Mouse (Mus musculus) testis, adult 2 months (tissue): ENCODE measurements around the gene Slc25a33. TPM values are rescaled to one million over a fixed set of nuclear protein-coding genes. Genes with fewer than 3 reads are reported as not detected.

Experiments
- H3K27ac ChIP-seq: fragments of 200-500 bp; 2 replicates; pipeline ENCODE4 v1.5.1; 2012; ENCODE audit warnings: low read depth, low read length; ENCODE audit not compliant: control insufficient read depth, insufficient read depth
- H3K27me3 ChIP-seq: fragments of 200-500 bp; 2 replicates; pipeline ENCODE4 v1.6.1; 2012; ENCODE audit warnings: mild to moderate bottlenecking, low read length, moderate library complexity; ENCODE audit not compliant: control insufficient read depth, insufficient read depth
- H3K36me3 ChIP-seq: fragments of 200-500 bp; 2 replicates; pipeline ENCODE4 v1.6.1; 2012; ENCODE audit warnings: mild to moderate bottlenecking, low read length; ENCODE audit not compliant: control insufficient read depth, insufficient read depth
- H3K4me1 ChIP-seq: fragments of 200-500 bp; 2 replicates; pipeline ENCODE4 v1.6.1; 2012; ENCODE audit warnings: low read length; ENCODE audit not compliant: control insufficient read depth, insufficient read depth
- H3K4me3 ChIP-seq: fragments of 200-500 bp; 2 replicates; pipeline ENCODE4 v1.5.1; 2012; ENCODE audit warnings: low read depth, mild to moderate bottlenecking, low read length, moderate library complexity, mixed read lengths; ENCODE audit not compliant: control insufficient read depth
- CTCF ChIP-seq: fragments of 200-500 bp; IDR thresholded peaks from 2 replicates; pipeline ENCODE4 v1.5.1; 2012; ENCODE audit warnings: low read depth, mild to moderate bottlenecking, inconsistent platforms, low read length, moderate library complexity; ENCODE audit not compliant: control insufficient read depth, insufficient read depth, insufficient replicate concordance
- POLR2A ChIP-seq: fragments of 200-500 bp; IDR thresholded peaks from 2 replicates; pipeline ENCODE4 v1.6.1; 2012; ENCODE audit warnings: low read depth, mild to moderate bottlenecking, inconsistent platforms, low read length, moderate library complexity; ENCODE audit not compliant: control insufficient read depth
- polyA plus RNA-seq: library from polyadenylated mRNA; depleted of rRNA; stranded (reverse); fragments of >200 nt; gene quantifications from 2 replicates; pipeline ENCODE4 v1.2.3, GENCODE M21; 2012

Gene Slc25a33
- polyA plus RNA-seq, 1 experiment, result 56.3 TPM

DNA sequence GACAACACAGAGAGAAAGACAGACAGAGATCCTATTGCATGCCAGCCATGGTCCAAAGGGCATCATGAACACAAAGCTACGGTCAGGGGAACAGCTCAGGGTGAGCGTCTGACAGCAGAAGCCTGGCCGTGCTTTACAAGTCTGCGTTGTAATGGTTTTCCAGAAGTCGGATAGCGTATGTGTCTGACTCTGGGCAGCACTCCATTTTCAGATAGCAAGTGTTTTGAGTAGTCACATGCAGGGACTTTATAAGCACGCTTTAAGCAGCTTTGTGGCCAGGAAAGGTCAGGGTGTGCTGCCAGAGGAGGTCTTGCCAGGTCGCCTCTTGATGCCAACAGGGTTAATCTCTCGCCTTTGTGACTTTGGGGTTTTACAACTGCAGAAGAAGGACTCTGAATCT, 10.3 kb upstream of the Slc25a33 start:
- Histone ChIP-seq H3K36me3 (no peaks in the 10 kb centered on the region), H3K4me1 (no peaks in the 10 kb centered on the region), H3K27me3 (no peaks in the 10 kb centered on the region), H3K4me3 (no peak overlapping the region), H3K27ac (no peak overlapping the region)
- no peak for TF ChIP-seq CTCF
- no peak for TF ChIP-seq POLR2A

DNA sequence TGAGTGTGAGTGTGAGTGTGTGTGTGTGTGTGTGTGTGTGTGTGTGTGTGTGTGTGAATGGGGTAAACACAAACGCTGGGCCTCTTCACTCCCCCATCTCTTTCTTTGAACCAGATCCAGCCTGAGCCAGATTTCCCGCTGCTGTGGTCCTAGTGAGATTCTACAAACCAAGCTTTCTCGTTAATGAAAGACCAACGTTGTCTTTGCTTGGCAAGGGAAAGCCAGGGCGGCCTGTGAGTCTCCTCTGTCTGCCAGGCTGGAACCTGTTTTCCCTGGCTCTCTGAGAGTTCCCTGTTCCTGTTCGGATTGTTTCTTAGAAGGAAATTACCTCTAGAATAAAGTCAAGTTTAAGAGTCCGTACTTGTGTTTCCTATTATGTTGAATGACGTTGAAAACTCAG, 8.9 kb upstream of the Slc25a33 start:
- Histone ChIP-seq H3K4me3 (no peak overlapping the region), H3K27ac (no peak overlapping the region), H3K27me3 (no peaks in the 10 kb centered on the region), H3K4me1 (no peaks in the 10 kb centered on the region), H3K36me3 (no peaks in the 10 kb centered on the region)
- TF ChIP-seq CTCF (no peak), POLR2A (no peak)

DNA sequence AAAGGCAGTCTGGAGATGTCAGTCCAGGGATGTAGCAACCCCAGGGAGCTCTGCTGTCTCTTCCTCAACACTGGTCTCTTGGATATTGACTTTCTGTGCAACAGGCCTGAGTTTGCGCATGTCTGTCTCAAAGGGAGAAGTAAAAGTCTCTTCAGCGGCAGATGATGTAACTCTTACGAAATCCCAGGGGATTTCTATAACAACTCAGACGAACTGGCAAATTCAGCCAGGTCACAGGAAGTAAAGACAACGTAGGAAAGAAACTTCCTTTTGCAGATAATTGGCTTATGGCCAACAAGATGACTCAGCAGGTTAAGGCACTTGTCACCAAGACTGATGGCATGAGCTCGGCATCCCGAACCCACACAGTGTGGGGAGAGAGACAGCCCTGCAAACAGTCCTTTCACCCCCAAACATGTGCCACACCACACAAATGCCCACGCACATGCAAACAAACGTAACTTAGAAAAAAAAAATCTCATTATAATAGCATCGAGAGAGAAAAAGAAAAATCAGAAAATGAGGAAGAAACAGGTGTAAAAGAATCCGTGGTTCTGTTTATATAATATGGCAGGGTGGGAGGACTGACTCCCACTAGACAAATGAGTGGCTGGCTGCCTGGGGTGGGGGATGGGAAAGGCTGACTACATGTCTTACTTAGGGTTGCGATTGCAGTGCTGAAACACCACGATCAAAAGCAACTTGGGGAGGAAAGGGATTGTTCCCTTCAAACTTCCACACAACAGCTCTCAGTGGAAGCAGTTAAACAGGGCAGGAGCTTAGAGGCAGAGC, 6.7 kb upstream of the Slc25a33 start:
- Histone ChIP-seq H3K4me1 (no peaks in the 10 kb centered on the region; the same call in 1 of the 2 replicates), H3K36me3 (no peaks in the 10 kb centered on the region), H3K27me3 (no peaks in the 10 kb centered on the region), H3K4me3 (no peak overlapping the region), H3K27ac (no peak overlapping the region)
- TF ChIP-seq CTCF, result no peak
- TF ChIP-seq POLR2A, result no peak

DNA sequence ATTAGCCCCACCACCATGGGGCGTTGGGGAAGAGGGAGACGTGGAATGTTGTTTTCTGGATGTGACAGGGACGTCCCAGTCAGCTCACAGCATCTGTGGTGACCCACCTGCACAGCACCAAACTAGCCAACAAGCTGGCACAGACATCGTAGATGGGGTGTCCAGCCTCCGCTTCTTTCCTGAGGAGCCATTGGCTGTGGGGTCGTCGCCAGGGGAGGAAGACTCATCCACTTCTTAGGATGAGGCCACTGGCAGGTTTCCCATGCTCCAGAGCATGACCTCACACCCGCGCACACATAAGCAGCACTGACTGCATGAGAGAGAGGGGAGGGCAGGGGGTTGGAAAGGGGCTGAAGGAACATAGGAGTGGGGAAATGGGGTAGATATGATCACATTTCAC, 5.9 kb upstream of the Slc25a33 start:
- H3K27ac ChIP-seq, result no peak overlapping the region
- TF ChIP-seq POLR2A, result no peak
- no peak for TF ChIP-seq CTCF
- H3K36me3 ChIP-seq, result no peaks in the 10 kb centered on the region
- no peak overlapping the region for H3K4me3 ChIP-seq
- H3K4me1 ChIP-seq, result no peaks in the 10 kb centered on the region; the same call in 1 of the 2 replicates
- H3K27me3 ChIP-seq, result no peaks in the 10 kb centered on the region

DNA sequence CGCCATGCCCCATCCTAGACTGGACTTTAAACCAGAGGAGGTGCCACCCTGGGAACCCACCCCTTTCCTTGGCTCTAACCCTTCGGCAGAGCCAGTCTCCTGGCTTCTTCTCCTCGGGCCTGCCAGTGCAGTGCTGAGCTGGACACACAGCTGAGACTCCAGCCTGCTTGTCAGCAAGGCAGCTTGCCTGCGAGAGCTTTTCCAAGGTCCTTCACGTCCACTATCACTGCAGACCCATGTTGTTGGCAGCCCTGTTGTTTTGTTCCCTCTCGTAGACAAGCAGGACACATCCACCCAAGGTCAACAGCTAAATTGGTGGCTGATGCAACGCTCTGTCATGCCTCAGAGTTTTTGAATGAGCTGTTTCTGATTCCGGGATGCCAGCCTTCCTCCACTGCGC, 3.0 kb upstream of the Slc25a33 start:
- no peaks in the 10 kb centered on the region for H3K36me3 ChIP-seq
- no peak for TF ChIP-seq CTCF
- no peak for TF ChIP-seq POLR2A
- H3K4me1 ChIP-seq, result peaks cover 10% of the 10 kb centered on the region
- peak overlapping the region; percentile 56; the same call in 1 of the 2 replicates for H3K27ac ChIP-seq
- no peak overlapping the region for H3K4me3 ChIP-seq
- no peaks in the 10 kb centered on the region for H3K27me3 ChIP-seq

DNA sequence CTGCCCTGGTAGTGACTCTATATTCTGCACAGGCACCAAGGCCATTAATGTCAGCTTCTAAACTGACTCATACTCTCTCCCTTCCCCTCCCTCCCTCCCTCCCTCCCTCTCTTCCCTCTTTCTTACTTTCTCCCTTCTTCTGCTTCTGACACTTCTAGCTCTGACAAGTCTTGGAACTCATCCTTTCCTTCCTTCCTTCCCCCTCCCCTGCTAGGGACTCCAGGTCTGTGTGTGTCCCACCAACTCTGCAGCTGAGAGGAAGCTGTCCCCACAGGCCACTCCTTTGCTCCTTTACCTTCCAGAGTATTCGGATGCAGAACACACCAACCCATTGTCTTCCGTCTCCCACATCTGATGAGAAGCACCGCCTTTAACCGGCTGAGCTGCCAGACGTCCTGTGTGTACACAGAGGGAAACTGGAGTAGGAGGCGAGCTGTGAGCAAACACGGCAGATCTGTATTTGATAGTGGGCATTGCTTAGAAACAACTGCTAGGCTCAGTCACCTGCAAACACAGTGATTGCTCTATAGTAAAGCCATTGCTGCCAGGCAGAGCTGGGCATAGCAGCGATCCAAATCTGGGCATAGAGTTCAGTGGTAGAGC, 1.8 kb upstream of the Slc25a33 start:
- no peaks in the 10 kb centered on the region for H3K27me3 ChIP-seq
- no peaks in the 10 kb centered on the region for H3K36me3 ChIP-seq
- TF ChIP-seq POLR2A (no peak), CTCF (no peak)
- H3K4me1 ChIP-seq, result peaks cover 10% of the 10 kb centered on the region
- H3K4me3 ChIP-seq, result no peak overlapping the region
- peak overlapping the region; percentile 36; the same call in 1 of the 2 replicates for H3K27ac ChIP-seq

DNA sequence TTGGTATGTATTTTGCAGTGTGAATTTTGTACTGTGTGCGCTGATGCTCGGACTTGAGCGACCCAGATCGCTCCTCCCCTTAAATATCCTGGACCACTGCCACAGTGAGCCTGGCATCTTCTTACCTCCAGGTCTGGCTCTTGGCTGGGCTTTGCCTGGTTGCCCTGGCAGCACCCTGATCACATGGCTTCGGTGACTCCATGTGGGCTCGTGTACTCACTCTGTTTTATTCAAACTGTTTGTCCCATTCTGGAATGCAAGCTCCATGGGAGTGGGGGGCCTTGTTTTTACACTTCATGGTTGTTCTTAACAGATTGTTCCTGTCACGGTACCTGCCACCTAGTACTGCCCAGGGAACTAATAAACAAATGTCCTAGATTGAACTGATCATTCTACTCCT, 1.3 kb upstream of the Slc25a33 start:
- Histone ChIP-seq H3K27me3 (no peaks in the 10 kb centered on the region), H3K27ac (no peak overlapping the region), H3K36me3 (no peaks in the 10 kb centered on the region), H3K4me3 (no peak overlapping the region), H3K4me1 (peaks cover 10% of the 10 kb centered on the region)
- TF ChIP-seq CTCF (no peak), POLR2A (no peak)
